Mouse (Mus musculus) cortical plate, adult 2 months (tissue): ENCODE data around the gene Hoxb7.

ENCODE experiments used
- CTCF ChIP-seq: fragments of 200-500 bp; IDR thresholded peaks from 2 replicates; pipeline ENCODE4 v1.5.1; 2011; ENCODE audit warnings: mild to moderate bottlenecking, control low read depth, low read length; ENCODE audit not compliant: insufficient read depth; ENCODE audit errors: extremely low read depth
- POLR2A ChIP-seq: fragments of 200-500 bp; IDR thresholded peaks from 2 replicates; pipeline ENCODE4 v1.6.1; 2011; ENCODE audit warnings: mild to moderate bottlenecking, low read length, control low read depth; ENCODE audit not compliant: insufficient read depth; ENCODE audit errors: extremely low read depth

DNA sequence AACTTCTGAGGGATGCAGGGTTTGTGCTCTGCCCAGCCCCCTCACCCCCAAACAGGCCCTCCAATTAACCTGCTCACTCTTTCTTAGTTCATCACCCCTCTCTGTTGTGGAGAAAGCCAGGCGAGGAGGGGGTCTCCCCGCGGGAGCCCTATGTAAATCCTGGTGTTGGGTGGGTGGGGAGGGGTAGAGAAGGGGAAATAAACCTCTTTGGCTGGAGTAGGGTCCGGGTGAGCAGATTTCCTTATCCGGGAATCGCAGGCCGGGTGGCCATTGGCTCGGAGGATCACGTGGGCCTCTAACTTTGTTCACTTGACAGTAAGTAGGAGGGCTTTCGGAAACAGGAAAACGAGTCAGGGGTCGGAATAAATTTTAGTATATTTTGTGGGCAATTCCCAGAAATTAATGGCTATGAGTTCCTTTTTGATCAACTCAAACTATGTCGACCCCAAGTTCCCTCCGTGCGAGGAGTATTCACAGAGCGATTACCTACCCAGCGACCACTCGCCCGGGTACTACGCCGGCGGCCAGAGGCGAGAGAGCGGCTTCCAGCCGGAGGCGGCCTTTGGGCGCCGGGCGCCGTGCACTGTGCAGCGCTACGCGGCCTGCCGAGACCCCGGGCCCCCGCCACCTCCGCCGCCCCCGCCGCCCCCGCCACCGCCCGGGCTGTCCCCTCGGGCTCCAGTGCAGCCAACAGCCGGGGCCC, 32.1 kb downstream of the Hoxb7 start:
- no peak for TF ChIP-seq CTCF
- no peak for TF ChIP-seq POLR2A
